Mouse (Mus musculus) heart, adult 9 months (tissue): Measurements from ENCODE around the gene Prmt7.
A peak's percentile ranks its signal among the peaks of the same experiment; 100 is the strongest.

Experiments used
- DNase-seq, 2 experiments: peaks; one replicate each; pipeline ENCODE4 v3.0.0; 2022; ENCODE audit warnings: low spot score in 2 of 2

Gene Prmt7

GRCm38 (mm10) chr8:106219620-106220019 is 8.9 kb downstream of the Prmt7 start:
- DNase-seq = no peak

- DNase-seq = peak; percentile 12 to 47
Measured at GRCm38 (mm10) chr8:106226589-106226988, 15.9 kb downstream of the Prmt7 start.

- no peak for DNase-seq
Measured at GRCm38 (mm10) chr8:106231536-106231935, 20.8 kb downstream of the Prmt7 start.

- DNase-seq = no peak
Measured at GRCm38 (mm10) chr8:106232751-106233150, 22.0 kb downstream of the Prmt7 start.

GRCm38 (mm10) chr8:106234567-106235261 is 24.0 kb downstream of the Prmt7 start:
- DNase-seq = no peak

- no peak for DNase-seq
Measured at GRCm38 (mm10) chr8:106237106-106237505, 26.4 kb downstream of the Prmt7 start.

GRCm38 (mm10) chr8:106250186-106250585 is 39.5 kb downstream of the Prmt7 start:
- DNase-seq = no peak

- DNase-seq = no peak
Measured at GRCm38 (mm10) chr8:106258169-106258568, 47.4 kb downstream of the Prmt7 start.

- DNase-seq = no peak
Measured at GRCm38 (mm10) chr8:106259579-106260255, 49.0 kb downstream of the Prmt7 start.

- no peak for DNase-seq
Measured at GRCm38 (mm10) chr8:106260894-106261293, 50.2 kb downstream of the Prmt7 start.

GRCm38 (mm10) chr8:106262343-106262742 is 51.6 kb downstream of the Prmt7 start:
- DNase-seq = peak in 1 of 2 experiments; percentile 5

- DNase-seq = no peak
Measured at GRCm38 (mm10) chr8:106263928-106264327, 53.2 kb downstream of the Prmt7 start.

GRCm38 (mm10) chr8:106265398-106265797 is 54.7 kb downstream of the Prmt7 start:
- DNase-seq = no peak

- DNase-seq = no peak
Measured at GRCm38 (mm10) chr8:106268710-106269346, 58.1 kb downstream of the Prmt7 start.

GRCm38 (mm10) chr8:106270804-106271203 is 60.1 kb downstream of the Prmt7 start:
- no peak for DNase-seq

GRCm38 (mm10) chr8:106271378-106271777 is 60.6 kb downstream of the Prmt7 start:
- DNase-seq = no peak

GRCm38 (mm10) chr8:106273468-106273867 is 62.7 kb downstream of the Prmt7 start:
- DNase-seq = no peak

- no peak for DNase-seq
Measured at GRCm38 (mm10) chr8:106276709-106277317, 66.1 kb downstream of the Prmt7 start.

GRCm38 (mm10) chr8:106278367-106279042 is 67.8 kb downstream of the Prmt7 start:
- no peak for DNase-seq

GRCm38 (mm10) chr8:106280154-106280553 is 69.4 kb downstream of the Prmt7 start:
- DNase-seq = no peak

GRCm38 (mm10) chr8:106280844-106281243 is 70.1 kb downstream of the Prmt7 start:
- no peak for DNase-seq

- no peak for DNase-seq
Measured at GRCm38 (mm10) chr8:106287445-106287844, 76.7 kb downstream of the Prmt7 start.
